Mouse (Mus musculus) intestine, embryonic 15.5 days (tissue): ENCODE results near the gene Ptgr1. TPM values are rescaled to one million over a fixed set of nuclear protein-coding genes. Genes with fewer than 3 reads are reported as not detected.

Experiments
- ATAC-seq: fragments of 200-750 bp; cut with Nextera tagmentation; 2 replicates; pipeline ENCODE4 v1.8.0; 2017; ENCODE audit warnings: moderate TSS enrichment, moderate library complexity
- H3K27ac ChIP-seq: fragments of 300-500 bp; sonication (generic); 2 replicates; pipeline ENCODE4 v1.5.1; 2015; ENCODE audit warnings: mild to moderate bottlenecking, inconsistent platforms
- H3K27me3 ChIP-seq: fragments of 300-500 bp; sonication (generic); replicated peaks from 2 replicates; pipeline ENCODE4 v1.6.1; 2015; ENCODE audit warnings: inconsistent platforms
- H3K36me3 ChIP-seq: fragments of 300-500 bp; sonication (generic); 2 replicates; pipeline ENCODE4 v1.6.1; 2015; ENCODE audit warnings: inconsistent platforms
- H3K4me1 ChIP-seq: fragments of 300-500 bp; sonication (generic); replicated peaks from 2 replicates; pipeline ENCODE4 v1.6.1; 2015; ENCODE audit warnings: inconsistent platforms
- H3K4me2 ChIP-seq: fragments of 300-500 bp; sonication (generic); replicated peaks from 2 replicates; pipeline ENCODE4 v1.6.1; 2015; ENCODE audit warnings: mild to moderate bottlenecking, inconsistent platforms
- H3K4me3 ChIP-seq: fragments of 300-500 bp; sonication (generic); replicated peaks from 2 replicates; pipeline ENCODE4 v1.5.1; 2015; ENCODE audit warnings: inconsistent platforms
- H3K9ac ChIP-seq: fragments of 300-500 bp; sonication (generic); 2 replicates; pipeline ENCODE4 v1.6.1; 2015; ENCODE audit warnings: inconsistent platforms
- H3K9me3 ChIP-seq: fragments of 300-500 bp; sonication (generic); 2 replicates; pipeline ENCODE4 v1.6.1; 2016; ENCODE audit warnings: inconsistent platforms
- WGBS: fragments of 180-500 bp; shearing (Covaris S2); methylation state at CpG from one replicate; pipeline ENCODE4 v1.1.7; 2015; 5-methylcytosine and 5-hydroxymethylcytosine counted together
- polyA plus RNA-seq: library from polyadenylated mRNA; unstranded; fragments of >200 nt; fragmentation: Nextera tagmentation; extraction: Ambion mirVana; gene quantifications from 2 replicates; pipeline ENCODE4 v1.2.1, GENCODE M21; 2015

Ptgr1 gene
- polyA plus RNA-seq, 1 experiment from 2014 or later, result 39.2 TPM

- H3K9me3 ChIP-seq, result no peaks in the 10 kb centered on the region
- WGBS, result 18% methylated on average over 7 of the region's 7 CpGs
- no peaks in the 10 kb centered on the region for H3K27me3 ChIP-seq
- H3K9ac ChIP-seq, result no peak overlapping the region
- H3K4me3 ChIP-seq, result no peak overlapping the region
- H3K36me3 ChIP-seq, result no peaks in the 10 kb centered on the region
- H3K4me2 ChIP-seq, result no peak overlapping the region
- H3K4me1 ChIP-seq, result no peaks in the 10 kb centered on the region; the same call in 1 of the 2 replicates
- no peak overlapping the region for H3K27ac ChIP-seq
- ATAC-seq, result peak; percentile 60
Observed at GRCm38 (mm10) chr4:58985157-58985648, 1.7 kb downstream of the Ptgr1 start.

GRCm38 (mm10) chr4:58982806-58983205, 4.1 kb downstream of the Ptgr1 start:
- Histone ChIP-seq H3K4me2 (no peak overlapping the region), H3K9ac (no peak overlapping the region), H3K9me3 (no peaks in the 10 kb centered on the region), H3K36me3 (no peaks in the 10 kb centered on the region), H3K27ac (no peak overlapping the region), H3K4me3 (no peak overlapping the region), H3K4me1 (no peaks in the 10 kb centered on the region; the same call in 1 of the 2 replicates), H3K27me3 (no peaks in the 10 kb centered on the region)
- ATAC-seq, result no peak
- 86% methylated on average over 8 of the region's 8 CpGs for WGBS

GRCm38 (mm10) chr4:58981421-58981820, 5.5 kb downstream of the Ptgr1 start:
- Histone ChIP-seq H3K9me3 (no peaks in the 10 kb centered on the region), H3K4me1 (no peaks in the 10 kb centered on the region; the same call in 1 of the 2 replicates), H3K9ac (no peak overlapping the region), H3K4me2 (no peak overlapping the region), H3K27ac (no peak overlapping the region), H3K27me3 (no peaks in the 10 kb centered on the region), H3K36me3 (no peaks in the 10 kb centered on the region), H3K4me3 (no peak overlapping the region)
- 90% methylated on average over 6 of the region's 6 CpGs for WGBS
- ATAC-seq, result no peak

- H3K27ac ChIP-seq, result no peak overlapping the region
- no peak overlapping the region for H3K4me2 ChIP-seq
- H3K27me3 ChIP-seq, result no peaks in the 10 kb centered on the region
- H3K9ac ChIP-seq, result no peak overlapping the region
- H3K9me3 ChIP-seq, result no peaks in the 10 kb centered on the region
- ATAC-seq, result no peak
- H3K4me1 ChIP-seq, result no peaks in the 10 kb centered on the region
- H3K4me3 ChIP-seq, result no peak overlapping the region
- H3K36me3 ChIP-seq, result no peaks in the 10 kb centered on the region
- WGBS, result 81% methylated on average over 5 of the region's 5 CpGs
Observed at GRCm38 (mm10) chr4:58975711-58976110, 11.2 kb downstream of the Ptgr1 start.

- H3K4me2 ChIP-seq, result no peak overlapping the region
- no peaks in the 10 kb centered on the region for H3K9me3 ChIP-seq
- no peak overlapping the region for H3K4me3 ChIP-seq
- H3K27ac ChIP-seq, result no peak overlapping the region
- H3K9ac ChIP-seq, result no peak overlapping the region
- 94% methylated on average over 4 of the region's 4 CpGs for WGBS
- no peaks in the 10 kb centered on the region for H3K36me3 ChIP-seq
- no peaks in the 10 kb centered on the region for H3K27me3 ChIP-seq
- ATAC-seq, result 0 out of 2 replicates have a peak, but pooled peaks have one; percentile 36
- H3K4me1 ChIP-seq, result no peaks in the 10 kb centered on the region
Observed at GRCm38 (mm10) chr4:58970678-58971077, 16.2 kb downstream of the Ptgr1 start.

GRCm38 (mm10) chr4:58965136-58965535, 21.8 kb downstream of the Ptgr1 start:
- Histone ChIP-seq H3K27me3 (no peaks in the 10 kb centered on the region), H3K36me3 (no peaks in the 10 kb centered on the region), H3K4me3 (no peak overlapping the region), H3K9me3 (no peaks in the 10 kb centered on the region), H3K4me1 (no peaks in the 10 kb centered on the region), H3K27ac (no peak overlapping the region), H3K9ac (no peak overlapping the region), H3K4me2 (no peak overlapping the region)
- WGBS, result 80% methylated on average over 1 of the region's 1 CpGs
- no peak for ATAC-seq

GRCm38 (mm10) chr4:58963271-58963670, 23.6 kb downstream of the Ptgr1 start:
- no peak for ATAC-seq
- no peak overlapping the region for H3K4me3 ChIP-seq
- no peaks in the 10 kb centered on the region for H3K9me3 ChIP-seq
- WGBS, result 91% methylated on average over 4 of the region's 4 CpGs
- no peaks in the 10 kb centered on the region for H3K27me3 ChIP-seq
- no peak overlapping the region for H3K4me2 ChIP-seq
- H3K36me3 ChIP-seq, result no peaks in the 10 kb centered on the region
- H3K4me1 ChIP-seq, result no peaks in the 10 kb centered on the region
- no peak overlapping the region for H3K9ac ChIP-seq
- H3K27ac ChIP-seq, result no peak overlapping the region

- H3K4me3 ChIP-seq, result no peak overlapping the region
- H3K4me2 ChIP-seq, result no peak overlapping the region
- H3K27me3 ChIP-seq, result no peaks in the 10 kb centered on the region
- no peaks in the 10 kb centered on the region for H3K36me3 ChIP-seq
- ATAC-seq, result no peak
- H3K9me3 ChIP-seq, result no peaks in the 10 kb centered on the region
- 91% methylated on average over 15 of the region's 15 CpGs for WGBS
- H3K27ac ChIP-seq, result no peak overlapping the region
- no peak overlapping the region for H3K9ac ChIP-seq
- no peaks in the 10 kb centered on the region for H3K4me1 ChIP-seq
Observed at GRCm38 (mm10) chr4:58961719-58962118, 25.2 kb downstream of the Ptgr1 start.

GRCm38 (mm10) chr4:58952630-58953029, 34.3 kb downstream of the Ptgr1 start:
- Histone ChIP-seq H3K27ac (no peak overlapping the region), H3K4me1 (no peaks in the 10 kb centered on the region), H3K9me3 (no peaks in the 10 kb centered on the region), H3K27me3 (no peaks in the 10 kb centered on the region), H3K4me3 (no peak overlapping the region), H3K36me3 (no peaks in the 10 kb centered on the region), H3K9ac (no peak overlapping the region), H3K4me2 (no peak overlapping the region)
- 91% methylated on average over 11 of the region's 11 CpGs for WGBS
- no peak for ATAC-seq

- no peak for ATAC-seq
- no peaks in the 10 kb centered on the region for H3K36me3 ChIP-seq
Observed at GRCm38 (mm10) chr4:58948391-58948790, 38.5 kb downstream of the Ptgr1 start.

GRCm38 (mm10) chr4:58944695-58945094, 42.2 kb downstream of the Ptgr1 start:
- Histone ChIP-seq H3K9me3 (no peaks in the 10 kb centered on the region), H3K36me3 (no peaks in the 10 kb centered on the region), H3K4me1 (no peaks in the 10 kb centered on the region; the same call in 1 of the 2 replicates), H3K27me3 (no peaks in the 10 kb centered on the region), H3K4me2 (peak overlapping the region; percentile 78; the same call in 1 of the 2 replicates), H3K27ac (no peak overlapping the region), H3K9ac (no peak overlapping the region), H3K4me3 (no peak overlapping the region)
- 65% methylated on average over 5 of the region's 5 CpGs for WGBS
- no peak for ATAC-seq

More at GRCm38 (mm10) chr4:58948391-58948790, 38.5 kb downstream of the Ptgr1 start:
- Histone ChIP-seq H3K4me2 (no peak overlapping the region), H3K9ac (no peak overlapping the region), H3K9me3 (no peaks in the 10 kb centered on the region), H3K27ac (no peak overlapping the region), H3K4me3 (no peak overlapping the region), H3K4me1 (no peaks in the 10 kb centered on the region; the same call in 1 of the 2 replicates), H3K27me3 (no peaks in the 10 kb centered on the region)
- WGBS, result 83% methylated on average over 4 of the region's 4 CpGs

- ATAC-seq, result 0 out of 2 replicates have a peak, but pooled peaks have one; percentile 5
Observed at GRCm38 (mm10) chr4:58944206-58944553, 42.7 kb downstream of the Ptgr1 start.

More at GRCm38 (mm10) chr4:58944206-58944553, 42.7 kb downstream of the Ptgr1 start:
- Histone ChIP-seq H3K9ac (peak overlapping the region; percentile 56), H3K9me3 (no peaks in the 10 kb centered on the region), H3K4me1 (no peaks in the 10 kb centered on the region; the same call in 1 of the 2 replicates), H3K4me2 (peak overlapping the region; percentile 78), H3K27ac (no peak overlapping the region), H3K4me3 (peak overlapping the region; percentile 67), H3K36me3 (no peaks in the 10 kb centered on the region), H3K27me3 (no peaks in the 10 kb centered on the region)
- WGBS, result 17% methylated on average over 6 of the region's 6 CpGs
